Mouse (Mus musculus) spleen, postnatal 4 days (tissue): Measurements from ENCODE around the gene Yipf1.

Source experiments
- DNase-seq, 2 experiments: peaks; one replicate each; pipeline ENCODE4 v3.0.0; 2022; ENCODE audit warnings: low spot score in 2 of 2

Gene Yipf1

GRCm38 (mm10) chr4:107372304-107372703 is 58.1 kb downstream of the Yipf1 start:
- DNase-seq = no peak

- DNase-seq = no peak
These were observed 60.5 kb downstream of the Yipf1 start for GRCm38 (mm10) chr4:107374677-107375076.

GRCm38 (mm10) chr4:107378954-107379353 is 64.8 kb downstream of the Yipf1 start:
- no peak for DNase-seq

- DNase-seq = no peak
These were observed 66.7 kb downstream of the Yipf1 start for GRCm38 (mm10) chr4:107380871-107381270.

GRCm38 (mm10) chr4:107387038-107387437 is 72.9 kb downstream of the Yipf1 start:
- no peak for DNase-seq

- no peak for DNase-seq
These were observed 73.3 kb downstream of the Yipf1 start for GRCm38 (mm10) chr4:107387465-107387864.

- DNase-seq = no peak
These were observed 74.1 kb downstream of the Yipf1 start for GRCm38 (mm10) chr4:107388291-107388690.

GRCm38 (mm10) chr4:107389345-107389744 is 75.2 kb downstream of the Yipf1 start:
- no peak for DNase-seq

- no peak for DNase-seq
These were observed 79.6 kb downstream of the Yipf1 start for GRCm38 (mm10) chr4:107393771-107394170.
